Mouse (Mus musculus): ENCODE data around the gene Fam76a. TPM values are rescaled to one million over a fixed set of nuclear protein-coding genes. Genes with fewer than 3 reads are reported as not detected.
A peak's percentile ranks its signal among the peaks of the same experiment; 100 is the strongest.

The Fam76a gene
- total RNA-seq, 2 experiments from 2014 or later: 36.9 to 37.0 TPM

GRCm38 (mm10) chr4:132884844-132885374 is 37.4 kb downstream of the Fam76a start:
- no peak for DNase-seq

GRCm38 (mm10) chr4:132884064-132884843 is 38.1 kb downstream of the Fam76a start, which contains the start of gene Stx12:
TSS of gene Stx12 (minus strand) at chr4:132884509.
- peak; percentile 94 for DNase-seq

- DNase-seq: no peak
Measured at GRCm38 (mm10) chr4:132883561-132884063, 38.7 kb downstream of the Fam76a start.

- no peak for DNase-seq
Measured at GRCm38 (mm10) chr4:132874363-132875097, 47.8 kb downstream of the Fam76a start.

GRCm38 (mm10) chr4:132873481-132874362 is 48.6 kb downstream of the Fam76a start:
- no peak for DNase-seq

- peak; percentile 16 for DNase-seq
Measured at GRCm38 (mm10) chr4:132871116-132871515, 51.2 kb downstream of the Fam76a start.

GRCm38 (mm10) chr4:132864856-132865255 is 57.5 kb downstream of the Fam76a start:
- DNase-seq: no peak

- DNase-seq: no peak
Measured at GRCm38 (mm10) chr4:132863012-132863411, 59.3 kb downstream of the Fam76a start.

GRCm38 (mm10) chr4:132860880-132861279 is 61.5 kb downstream of the Fam76a start:
- no peak for DNase-seq

Other genes starting within 250 kb of the Fam76a start
- gene Xkr8, start 190.0 kb downstream of the Fam76a start, total RNA-seq (2021): 1 to 10 TPM; 3.5 to 3.8 TPM
- 1 to 10 TPM; 1.2 to 1.3 TPM for gene Smpdl3b, start 165.3 kb downstream of the Fam76a start, total RNA-seq (2021)
- 10 to 100 TPM; 17.6 to 23.2 TPM for gene Rpa2, start 154.2 kb downstream of the Fam76a start, total RNA-seq (2021)
- 1 to 10 TPM; 3.5 to 5.6 TPM for gene Themis2, start 126.2 kb downstream of the Fam76a start, total RNA-seq (2021)
- gene Ppp1r8, start 79.4 kb downstream of the Fam76a start, total RNA-seq (2021): 10 to 100 TPM; 41.6 to 44.6 TPM
- gene Stx12, start 38.0 kb downstream of the Fam76a start, total RNA-seq (2021): 10 to 100 TPM; 52.0 to 53.2 TPM
- gene Fgr, start 51.5 kb upstream of the Fam76a start, total RNA-seq (2021): 1 to 10 TPM; 1.3 to 1.6 TPM
- gene Ahdc1, start 88.7 kb upstream of the Fam76a start, total RNA-seq (2021): 10 to 100 TPM; 50.8 to 74.3 TPM
- gene Wasf2, start 207.9 kb upstream of the Fam76a start, total RNA-seq (2021): 100 to 1,000 TPM; 122 to 123 TPM

Measured in adrenal gland, postnatal 10 days (tissue).